Mouse (Mus musculus) small intestine, adult 2 months (tissue): ENCODE measurements around the gene Adat3. TPM values are rescaled to one million over a fixed set of nuclear protein-coding genes. Genes with fewer than 3 reads are reported as not detected.
"Not testable (repeated sequence)": the region's sequence is repeated elsewhere in the genome, so short reads cannot be mapped to it uniquely, and the experiment has no call there.

Source experiments
- H3K27ac ChIP-seq: fragments of 200-500 bp; 2 replicates; pipeline ENCODE4 v1.5.1; 2012; ENCODE audit warnings: low read depth, low read length, control low read depth, inconsistent platforms; ENCODE audit not compliant: insufficient read depth
- H3K27me3 ChIP-seq: fragments of 200-500 bp; 2 replicates; pipeline ENCODE4 v1.6.1; 2012; ENCODE audit warnings: mild to moderate bottlenecking, moderate library complexity, low read length, inconsistent platforms; ENCODE audit not compliant: control insufficient read depth, insufficient read depth
- H3K36me3 ChIP-seq: fragments of 200-500 bp; 2 replicates; pipeline ENCODE4 v1.6.1; 2012; ENCODE audit warnings: mild to moderate bottlenecking, low read length, control low read depth, inconsistent platforms; ENCODE audit not compliant: control insufficient read depth, insufficient read depth
- H3K4me1 ChIP-seq: fragments of 200-500 bp; 2 replicates; pipeline ENCODE4 v1.6.1; 2012; ENCODE audit warnings: low read length, inconsistent platforms, mixed read lengths; ENCODE audit not compliant: control insufficient read depth, insufficient read depth, insufficient read length
- H3K4me3 ChIP-seq: fragments of 200-500 bp; 2 replicates; pipeline ENCODE4 v1.5.1; 2012; ENCODE audit warnings: low read depth, mild to moderate bottlenecking, control low read depth, inconsistent platforms, low read length, moderate library complexity
- CTCF ChIP-seq: fragments of 200-500 bp; IDR thresholded peaks from 2 replicates; pipeline ENCODE4 v1.5.1; 2012; ENCODE audit warnings: low read depth, mild to moderate bottlenecking, control low read depth, inconsistent platforms, low read length, moderate library complexity, mixed read lengths; ENCODE audit not compliant: insufficient replicate concordance, insufficient read length; ENCODE audit errors: extremely low read depth
- POLR2A ChIP-seq: fragments of 200-500 bp; IDR thresholded peaks from 2 replicates; pipeline ENCODE4 v1.6.1; 2012; ENCODE audit warnings: low read depth, mild to moderate bottlenecking, control low read depth, inconsistent platforms, low read length, moderate library complexity
- WGBS: fragments of 180-500 bp; shearing (Covaris S2); methylation state at CpG from one replicate; pipeline ENCODE4 v1.1.7; 2018; 5-methylcytosine and 5-hydroxymethylcytosine counted together
- polyA plus RNA-seq: library from polyadenylated mRNA; depleted of rRNA; stranded (reverse); fragments of >200 nt; gene quantifications from 2 replicates; pipeline ENCODE4 v1.2.3, GENCODE M21; 2012

Gene Adat3
- polyA plus RNA-seq, 1 experiment, result 23.9 TPM

DNA sequence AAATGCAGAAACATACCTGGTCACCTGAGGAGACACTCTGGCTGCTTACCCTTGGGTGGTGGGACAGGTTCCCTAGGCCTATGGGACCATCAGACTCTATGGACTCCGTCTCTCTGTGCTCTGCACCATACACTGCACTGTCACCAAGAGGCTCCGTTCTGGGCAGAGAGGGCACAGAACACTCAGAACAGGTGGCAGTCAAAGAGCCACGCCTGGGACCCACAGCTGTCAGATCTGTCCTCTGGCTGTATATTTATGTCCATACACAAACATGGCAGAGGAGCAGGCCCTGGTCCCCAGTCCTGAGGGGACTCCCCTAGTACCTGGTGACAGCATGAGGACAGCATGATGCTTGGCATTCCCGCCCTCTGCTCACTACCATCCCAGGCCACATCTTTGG is 23.1 kb downstream of the Adat3 start:
- TF ChIP-seq CTCF (no peak), POLR2A (no peak)
- 53% methylated on average over 4 of the region's 4 CpGs for WGBS
- Histone ChIP-seq H3K36me3 (no peaks in the 10 kb centered on the region), H3K27ac (peak overlapping the region; percentile 78), H3K27me3 (no peaks in the 10 kb centered on the region), H3K4me3 (no peak overlapping the region), H3K4me1 (peaks cover 28% of the 10 kb centered on the region)

- Histone ChIP-seq H3K4me1 (peaks cover 25% of the 10 kb centered on the region), H3K4me3 (no peak overlapping the region), H3K27ac (no peak overlapping the region), H3K36me3 (no peaks in the 10 kb centered on the region), H3K27me3 (no peaks in the 10 kb centered on the region)
- WGBS, result 29% methylated on average over 2 of the region's 2 CpGs
- TF ChIP-seq CTCF, result no peak
- no peak for TF ChIP-seq POLR2A
Observed at GRCm38 (mm10) chr10:80627685-80628084, 25.0 kb downstream of the Adat3 start.

GRCm38 (mm10) chr10:80628925-80629324 is 26.2 kb downstream of the Adat3 start:
- no peak overlapping the region for H3K4me3 ChIP-seq
- H3K36me3 ChIP-seq, result no peaks in the 10 kb centered on the region; the same call in 1 of the 2 replicates
- 80% methylated on average over 9 of the region's 9 CpGs for WGBS
- H3K27ac ChIP-seq, result no peak overlapping the region
- no peaks in the 10 kb centered on the region for H3K27me3 ChIP-seq
- H3K4me1 ChIP-seq, result peaks cover 23% of the 10 kb centered on the region
- TF ChIP-seq POLR2A, result no peak
- TF ChIP-seq CTCF, result no peak

DNA sequence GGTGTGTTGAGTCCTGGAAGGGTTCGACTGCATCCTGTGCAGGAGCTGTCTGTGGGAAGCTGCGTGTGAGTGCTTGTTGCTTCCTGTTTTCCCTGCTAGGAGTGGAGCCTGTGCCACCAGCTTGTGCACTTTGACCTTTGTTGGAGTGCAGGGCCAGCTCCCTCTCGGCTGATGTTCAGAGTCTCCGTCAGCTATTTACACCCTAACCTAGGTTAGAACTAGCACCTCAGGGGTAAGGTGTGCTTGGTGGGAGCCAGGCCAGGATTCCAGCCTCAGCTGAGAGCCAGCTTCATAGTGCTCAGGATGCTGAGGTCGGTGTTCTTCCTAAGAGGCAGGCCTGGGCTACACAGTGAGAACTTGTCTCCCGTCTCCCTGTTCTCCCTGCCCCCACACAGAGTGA is 32.7 kb downstream of the Adat3 start:
- Histone ChIP-seq H3K4me3 (no peak overlapping the region), H3K27ac (peak overlapping the region; percentile 81), H3K27me3 (no peaks in the 10 kb centered on the region), H3K4me1 (peaks cover 16% of the 10 kb centered on the region), H3K36me3 (peaks cover 50% of the 10 kb centered on the region)
- no peak for TF ChIP-seq CTCF
- no peak for TF ChIP-seq POLR2A
- WGBS, result 40% methylated on average over 6 of the region's 6 CpGs

- H3K27ac ChIP-seq, result no peak overlapping the region
- peaks cover 43% of the 10 kb centered on the region for H3K36me3 ChIP-seq
- TF ChIP-seq CTCF (no peak), POLR2A (no peak)
- no peak overlapping the region for H3K4me3 ChIP-seq
- WGBS, result 81% methylated on average over 10 of the region's 10 CpGs
- no peaks in the 10 kb centered on the region for H3K4me1 ChIP-seq
- H3K27me3 ChIP-seq, result no peaks in the 10 kb centered on the region
Observed at GRCm38 (mm10) chr10:80646936-80647335, 44.3 kb downstream of the Adat3 start.

GRCm38 (mm10) chr10:80649910-80650309 is 47.2 kb downstream of the Adat3 start:
- not testable (repeated sequence) for H3K27ac ChIP-seq, H3K4me3 ChIP-seq, H3K27me3 ChIP-seq, H3K4me1 ChIP-seq
- 91% methylated on average over 6 of the region's 6 CpGs for WGBS
- H3K36me3 ChIP-seq, result peaks cover 19% of the 10 kb centered on the region; the same call in 1 of the 2 replicates

DNA sequence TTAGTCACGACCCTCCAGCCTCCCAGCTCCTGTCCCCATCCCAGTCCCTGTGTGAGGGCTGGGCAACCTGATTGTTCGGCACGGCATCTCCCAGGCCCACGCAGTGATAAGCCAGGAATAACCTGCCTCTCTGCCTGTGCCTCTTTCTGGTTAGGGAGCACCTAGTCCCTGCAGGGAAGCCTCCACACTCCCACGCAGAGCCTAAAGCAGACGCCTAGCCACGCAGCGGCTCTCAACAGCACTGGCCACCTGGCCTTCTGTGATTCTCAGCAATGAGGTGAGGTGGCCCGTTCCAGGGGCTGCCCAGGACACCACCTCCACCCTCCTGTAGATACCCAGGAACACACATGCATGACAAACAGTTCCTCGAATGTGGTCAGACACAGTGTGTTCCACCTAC is 47.7 kb downstream of the Adat3 start:
- Histone ChIP-seq H3K36me3 (peaks cover 14% of the 10 kb centered on the region; the same call in 1 of the 2 replicates), H3K27me3 (no peaks in the 10 kb centered on the region), H3K4me1 (no peaks in the 10 kb centered on the region; the same call in 1 of the 2 replicates), H3K27ac (no peak overlapping the region), H3K4me3 (no peak overlapping the region)
- WGBS, result 89% methylated on average over 10 of the region's 10 CpGs
- TF ChIP-seq POLR2A (no peak), CTCF (no peak)
